Mouse (Mus musculus): Measurements from ENCODE around the gene Pdxk. TPM values are rescaled to one million over a fixed set of nuclear protein-coding genes. Genes with fewer than 3 reads are reported as not detected.

Pdxk gene
- polyA plus RNA-seq, 1 experiment from 2014 or later, result 6.8 TPM

DNA sequence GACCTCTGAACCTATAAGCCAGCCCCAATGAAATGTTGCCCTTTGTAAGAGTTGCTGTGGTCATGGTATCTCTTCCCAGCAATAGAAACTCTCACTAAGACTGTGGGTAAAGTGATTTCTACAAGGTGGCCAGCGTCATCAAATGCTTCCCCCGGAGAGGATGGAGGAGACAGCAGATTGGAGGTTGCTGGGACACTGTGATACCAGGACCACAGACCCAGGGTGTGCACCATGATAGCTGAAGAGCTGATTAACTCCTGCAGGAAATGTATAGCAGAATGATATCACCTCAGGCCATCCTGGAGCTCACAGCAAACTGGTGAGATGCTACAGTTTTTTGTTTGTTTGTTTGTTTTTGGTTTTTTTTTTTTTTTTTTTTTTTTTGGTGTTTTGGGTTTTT lies 35.0 kb downstream of the Pdxk start:
- no peak overlapping the region for H3K4me3 ChIP-seq (ENCODE audit: low read depth, low read length)
- no peak overlapping the region for H3K27ac ChIP-seq (ENCODE audit: low read depth, low read length)
- no peaks in the 10 kb centered on the region for H3K27me3 ChIP-seq (ENCODE audit: control insufficient read depth, insufficient read depth, low read length)
- 93% methylated on average over 2 of the region's 2 CpGs for WGBS
- no peaks in the 10 kb centered on the region for H3K9me3 ChIP-seq (ENCODE audit: control insufficient read depth, low read length)
- H3K4me2 ChIP-seq (replicated peaks; ENCODE audit: low read depth, low read length), result no peak overlapping the region
- ATAC-seq (ENCODE audit: low FRiP score) (no peak), DNase-seq (ENCODE audit: low spot score) (no peak)
- H3K4me1 ChIP-seq (replicated peaks; ENCODE audit: control insufficient read depth, insufficient read depth, low read length), result 0 out of 2 replicates have a peak, but pooled peaks cover 3% of the 10 kb centered on the region
- no peak overlapping the region for H3K9ac ChIP-seq (ENCODE audit: low read depth, low read length)
- H3K36me3 ChIP-seq (ENCODE audit: control insufficient read depth, insufficient read depth, low read length), result peaks cover 5% of the 10 kb centered on the region; the same call in 1 of the 2 replicates

DNA sequence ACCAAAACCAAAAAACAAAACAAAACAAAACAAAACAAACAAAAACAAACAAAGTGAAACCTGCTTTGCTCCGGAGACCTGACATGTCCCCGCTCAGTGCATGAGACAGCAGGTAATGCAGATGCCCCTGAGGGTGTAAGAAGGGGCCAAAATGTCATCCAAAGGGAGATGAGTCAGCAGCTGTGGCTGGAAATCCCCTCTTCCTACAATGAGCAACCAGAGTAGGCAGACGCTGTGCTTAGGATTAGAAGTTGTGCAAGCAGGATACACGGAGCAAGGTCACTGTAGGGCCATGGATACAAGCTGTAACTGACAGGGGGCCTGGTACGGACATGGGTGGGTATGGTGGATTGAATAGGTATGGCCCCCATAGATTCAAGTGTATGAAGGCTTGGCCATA lies 35.6 kb downstream of the Pdxk start:
- peaks cover 5% of the 10 kb centered on the region; the same call in 1 of the 2 replicates for H3K36me3 ChIP-seq (ENCODE audit: control insufficient read depth, insufficient read depth, low read length)
- no peaks in the 10 kb centered on the region for H3K9me3 ChIP-seq (ENCODE audit: control insufficient read depth, low read length)
- H3K4me2 ChIP-seq (replicated peaks; ENCODE audit: low read depth, low read length), result no peak overlapping the region
- no peak overlapping the region for H3K27ac ChIP-seq (ENCODE audit: low read depth, low read length)
- DNase-seq (ENCODE audit: low spot score) (no peak), ATAC-seq (ENCODE audit: low FRiP score) (no peak)
- H3K9ac ChIP-seq (ENCODE audit: low read depth, low read length), result no peak overlapping the region
- no peak overlapping the region for H3K4me3 ChIP-seq (ENCODE audit: low read depth, low read length)
- 94% methylated on average over 5 of the region's 5 CpGs for WGBS
- H3K27me3 ChIP-seq (ENCODE audit: control insufficient read depth, insufficient read depth, low read length), result no peaks in the 10 kb centered on the region
- 0 out of 2 replicates have a peak, but pooled peaks cover 3% of the 10 kb centered on the region for H3K4me1 ChIP-seq (replicated peaks; ENCODE audit: control insufficient read depth, insufficient read depth, low read length)

DNA sequence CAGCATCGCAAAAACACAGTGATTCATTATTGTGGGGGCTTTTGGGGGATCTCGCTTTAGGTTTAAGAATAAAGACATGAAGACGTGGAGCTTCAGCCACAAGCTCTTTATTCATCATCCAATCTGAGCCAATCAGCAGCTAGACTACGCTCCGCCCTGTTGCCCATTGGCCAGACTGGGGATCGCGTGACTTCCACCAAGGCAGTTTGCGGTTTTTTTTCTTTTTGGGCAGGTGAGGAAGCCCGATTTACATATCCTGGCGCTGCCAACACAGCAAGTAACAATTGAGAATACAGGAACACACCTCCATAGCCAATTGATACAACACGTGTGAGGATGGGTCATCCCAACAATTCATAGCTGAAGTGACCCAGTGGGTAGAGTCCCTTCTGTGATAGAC lies 36.7 kb downstream of the Pdxk start:
- H3K9me3 ChIP-seq (ENCODE audit: control insufficient read depth, low read length), result no peaks in the 10 kb centered on the region
- H3K27ac ChIP-seq (ENCODE audit: low read depth, low read length), result no peak overlapping the region
- DNase-seq (ENCODE audit: low spot score), result no peak
- no peak for ATAC-seq (ENCODE audit: low FRiP score)
- WGBS, result 92% methylated on average over 11 of the region's 11 CpGs
- H3K4me1 ChIP-seq (replicated peaks; ENCODE audit: control insufficient read depth, insufficient read depth, low read length), result 0 out of 2 replicates have a peak, but pooled peaks cover 3% of the 10 kb centered on the region
- H3K36me3 ChIP-seq (ENCODE audit: control insufficient read depth, insufficient read depth, low read length), result peaks cover 5% of the 10 kb centered on the region; the same call in 1 of the 2 replicates
- no peak overlapping the region for H3K9ac ChIP-seq (ENCODE audit: low read depth, low read length)
- H3K27me3 ChIP-seq (ENCODE audit: control insufficient read depth, insufficient read depth, low read length), result no peaks in the 10 kb centered on the region
- H3K4me3 ChIP-seq (ENCODE audit: low read depth, low read length), result no peak overlapping the region
- H3K4me2 ChIP-seq (replicated peaks; ENCODE audit: low read depth, low read length), result no peak overlapping the region

DNA sequence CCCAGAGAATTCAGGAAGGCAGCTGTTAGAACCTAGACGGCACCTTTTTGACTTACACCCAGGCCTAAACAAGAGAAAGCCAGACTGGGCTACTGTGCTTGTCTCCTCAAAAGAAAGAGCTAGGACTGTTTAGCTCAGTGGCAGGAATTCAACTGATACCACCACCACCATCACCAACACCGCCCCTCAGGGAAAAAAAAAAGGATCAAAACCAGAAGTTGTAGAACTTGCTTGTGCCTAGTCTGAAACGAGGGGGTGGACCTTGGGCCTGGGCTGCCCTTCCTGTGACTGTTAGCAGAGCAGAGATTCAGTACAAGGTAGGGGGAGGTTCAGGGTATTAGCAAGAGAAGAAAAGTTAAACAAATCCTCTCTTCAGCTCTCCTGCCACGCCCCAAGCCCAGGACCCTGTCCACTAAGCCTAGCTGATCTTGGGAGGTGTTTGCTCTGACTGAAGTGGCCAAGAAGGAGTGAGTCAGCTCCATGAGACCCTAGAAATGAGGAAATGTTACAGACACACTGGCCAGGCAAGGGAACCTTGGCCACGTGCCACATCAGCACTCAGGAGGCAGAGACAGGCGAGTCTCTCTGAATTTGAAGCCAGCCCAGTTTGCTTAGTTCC lies 38.5 kb downstream of the Pdxk start:
- Histone ChIP-seq H3K4me1 (replicated peaks; ENCODE audit: control insufficient read depth, insufficient read depth, low read length) (0 out of 2 replicates have a peak, but pooled peaks cover 3% of the 10 kb centered on the region), H3K27ac (ENCODE audit: low read depth, low read length) (no peak overlapping the region), H3K9me3 (ENCODE audit: control insufficient read depth, low read length) (no peaks in the 10 kb centered on the region), H3K36me3 (ENCODE audit: control insufficient read depth, insufficient read depth, low read length) (peaks cover 5% of the 10 kb centered on the region; the same call in 1 of the 2 replicates), H3K4me2 (replicated peaks; ENCODE audit: low read depth, low read length) (peak overlapping the region; percentile 91), H3K27me3 (ENCODE audit: control insufficient read depth, insufficient read depth, low read length) (no peaks in the 10 kb centered on the region), H3K9ac (ENCODE audit: low read depth, low read length) (peak overlapping the region; percentile 86), H3K4me3 (ENCODE audit: low read depth, low read length) (peak overlapping the region; percentile 80)
- no peak for ATAC-seq (ENCODE audit: low FRiP score)
- 53% methylated on average over 6 of the region's 6 CpGs for WGBS
- DNase-seq (ENCODE audit: low spot score), result no peak

DNA sequence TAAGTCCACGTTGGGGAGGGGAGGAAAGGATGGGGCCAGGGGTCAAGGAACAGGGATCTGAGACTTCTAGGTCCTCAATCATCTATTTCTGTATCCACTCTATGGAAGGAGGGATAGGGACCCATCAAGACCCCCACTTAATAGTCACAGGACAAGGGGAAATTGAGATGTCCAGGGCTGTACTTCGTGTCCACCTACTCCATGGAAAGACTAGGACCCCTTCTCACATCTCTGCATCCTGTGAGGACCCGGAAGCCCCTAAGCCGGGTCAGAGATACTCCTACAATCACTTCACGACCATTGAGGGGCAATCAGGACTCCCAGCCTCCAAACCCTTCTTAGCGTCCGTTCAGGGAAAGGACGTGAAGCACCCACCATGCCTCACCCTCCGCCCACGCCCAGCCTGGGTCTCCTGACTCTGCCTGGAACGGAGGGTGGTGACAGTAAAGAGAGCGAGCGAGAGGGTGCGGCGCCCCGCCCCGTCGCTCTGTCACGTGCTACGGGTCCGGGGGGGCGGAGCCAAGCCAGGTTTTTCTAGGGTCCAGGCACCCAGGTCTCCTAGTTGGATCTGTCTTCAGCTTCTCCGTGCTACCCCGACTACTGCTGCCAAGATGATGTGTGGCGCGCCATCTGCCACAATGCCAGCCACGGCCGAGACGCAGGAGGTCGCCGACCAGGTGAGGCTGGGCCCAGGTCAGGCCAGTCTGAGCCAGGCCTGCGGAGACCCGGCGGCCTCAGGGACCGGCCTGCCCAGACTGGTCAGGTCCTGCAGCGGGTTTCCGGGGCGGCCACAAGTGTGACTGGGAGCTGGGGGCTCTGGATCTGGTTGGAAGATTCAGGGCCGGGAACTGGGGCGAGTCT lies 39.4 kb downstream of the Pdxk start, which contains the start of gene Cstb:
Gene Cstb (plus strand): TSS at position 489 of the 861 bp plus-strand sequence.
- Histone ChIP-seq H3K4me1 (replicated peaks; ENCODE audit: control insufficient read depth, insufficient read depth, low read length) (0 out of 2 replicates have a peak, but pooled peaks cover 3% of the 10 kb centered on the region), H3K9ac (ENCODE audit: low read depth, low read length) (peak within 1 kb of the TSS; percentile 86), H3K27me3 (ENCODE audit: control insufficient read depth, insufficient read depth, low read length) (no peaks in the 10 kb centered on the region), H3K4me2 (replicated peaks; ENCODE audit: low read depth, low read length) (peak within 1 kb of the TSS; percentile 91), H3K9me3 (ENCODE audit: control insufficient read depth, low read length) (no peaks in the 10 kb centered on the region), H3K36me3 (ENCODE audit: control insufficient read depth, insufficient read depth, low read length) (peaks cover 5% of the 10 kb centered on the region; the same call in 1 of the 2 replicates), H3K4me3 (ENCODE audit: low read depth, low read length) (peak within 1 kb of the TSS; percentile 80), H3K27ac (ENCODE audit: low read depth, low read length) (no peak within 1 kb of the TSS)
- peak; percentile 94 for ATAC-seq (ENCODE audit: low FRiP score)
- DNase-seq (ENCODE audit: low spot score), result peak; percentile 89
- WGBS, result 2% methylated on average over 38 of the region's 40 CpGs

DNA sequence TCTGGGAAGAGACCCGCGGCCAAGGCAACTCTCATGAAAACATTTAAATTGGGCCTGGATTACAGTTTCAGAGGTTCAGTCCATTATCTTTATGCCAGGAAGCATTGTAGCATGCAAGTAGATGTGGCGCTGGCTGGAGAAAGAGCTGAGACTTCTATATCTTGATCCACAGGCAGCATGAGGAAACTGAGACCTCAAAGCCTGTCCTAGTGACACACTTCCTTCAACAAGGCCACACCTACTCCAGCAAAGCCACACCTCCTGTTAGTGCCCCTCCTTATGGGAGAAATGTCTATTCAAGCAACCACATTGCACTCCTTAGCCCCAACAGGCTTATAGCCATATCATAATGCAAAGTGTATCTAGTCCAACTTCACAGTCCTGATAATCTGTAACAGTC lies 42.2 kb downstream of the Pdxk start:
- ATAC-seq (ENCODE audit: low FRiP score), result no peak

DNA sequence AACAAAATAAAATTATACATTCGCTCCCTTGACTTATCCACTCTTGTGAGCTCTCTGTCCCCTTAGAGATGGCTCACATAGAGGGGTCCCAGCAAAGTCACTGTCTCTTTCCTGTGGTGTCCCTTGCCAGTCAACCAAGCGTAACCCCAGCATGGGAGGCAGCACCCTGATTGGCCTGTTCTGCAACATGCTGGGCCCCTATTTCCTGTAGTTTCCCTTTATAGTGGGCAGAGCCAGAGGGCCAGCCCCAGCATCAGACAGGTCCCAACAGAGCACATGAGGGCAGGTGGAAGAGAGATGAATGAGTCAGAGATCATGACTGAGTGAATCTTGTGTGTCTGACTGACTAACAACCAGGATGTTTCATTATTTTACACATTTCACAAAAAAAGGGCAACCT lies 43.8 kb downstream of the Pdxk start:
- no peak for ATAC-seq (ENCODE audit: low FRiP score)
- Histone ChIP-seq H3K4me2 (replicated peaks; ENCODE audit: low read depth, low read length) (no peak overlapping the region), H3K9ac (ENCODE audit: low read depth, low read length) (no peak overlapping the region), H3K9me3 (ENCODE audit: control insufficient read depth, low read length) (no peaks in the 10 kb centered on the region), H3K27ac (ENCODE audit: low read depth, low read length) (no peak overlapping the region), H3K27me3 (ENCODE audit: control insufficient read depth, insufficient read depth, low read length) (no peaks in the 10 kb centered on the region), H3K4me1 (replicated peaks; ENCODE audit: control insufficient read depth, insufficient read depth, low read length) (no peaks in the 10 kb centered on the region), H3K36me3 (ENCODE audit: control insufficient read depth, insufficient read depth, low read length) (no peaks in the 10 kb centered on the region), H3K4me3 (ENCODE audit: low read depth, low read length) (no peak overlapping the region)
- no peak for DNase-seq (ENCODE audit: low spot score)
- 87% methylated on average over 2 of the region's 2 CpGs for WGBS

More for the DNA sequence above, 42.2 kb downstream of the Pdxk start:
- no peak overlapping the region for H3K27ac ChIP-seq (ENCODE audit: low read depth, low read length)
- no peaks in the 10 kb centered on the region for H3K9me3 ChIP-seq (ENCODE audit: control insufficient read depth, low read length)
- no peak overlapping the region for H3K4me3 ChIP-seq (ENCODE audit: low read depth, low read length)
- no peak overlapping the region for H3K9ac ChIP-seq (ENCODE audit: low read depth, low read length)
- H3K27me3 ChIP-seq (ENCODE audit: control insufficient read depth, insufficient read depth, low read length), result no peaks in the 10 kb centered on the region
- no peak overlapping the region for H3K4me2 ChIP-seq (replicated peaks; ENCODE audit: low read depth, low read length)
- 88% methylated on average over 3 of the region's 3 CpGs for whole genome bisulfite sequencing
- 0 out of 2 replicates have a peak, but pooled peaks cover 3% of the 10 kb centered on the region for H3K4me1 ChIP-seq (replicated peaks; ENCODE audit: control insufficient read depth, insufficient read depth, low read length)
- no peaks in the 10 kb centered on the region for H3K36me3 ChIP-seq (ENCODE audit: control insufficient read depth, insufficient read depth, low read length)
- DNase-seq (ENCODE audit: low spot score), result no peak

DNA sequence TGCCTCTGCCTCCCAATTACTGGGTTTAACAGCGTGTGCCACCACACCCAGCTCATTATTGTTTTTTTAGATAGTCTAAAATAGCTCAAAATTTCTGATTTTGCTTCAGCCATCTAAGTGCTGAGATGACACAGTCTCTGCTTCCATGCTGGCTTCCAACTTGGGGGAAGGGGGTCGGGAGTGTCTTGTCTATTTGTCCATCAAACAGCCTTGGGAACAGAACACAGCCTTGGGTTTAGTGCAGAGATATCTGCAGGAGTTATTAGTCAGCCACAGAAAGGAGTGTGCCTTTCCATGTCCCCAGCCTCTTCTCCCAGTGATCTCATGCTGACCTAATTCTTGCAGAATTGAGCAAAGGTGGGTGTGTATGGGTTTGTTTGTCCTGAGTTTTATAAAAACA lies 46.0 kb downstream of the Pdxk start:
- DNase-seq (ENCODE audit: low spot score) (no peak), ATAC-seq (ENCODE audit: low FRiP score) (no peak)
- no peak overlapping the region for H3K9ac ChIP-seq (ENCODE audit: low read depth, low read length)
- no peaks in the 10 kb centered on the region for H3K27me3 ChIP-seq (ENCODE audit: control insufficient read depth, insufficient read depth, low read length)
- H3K4me3 ChIP-seq (ENCODE audit: low read depth, low read length), result no peak overlapping the region
- H3K9me3 ChIP-seq (ENCODE audit: control insufficient read depth, low read length), result no peaks in the 10 kb centered on the region
- H3K4me2 ChIP-seq (replicated peaks; ENCODE audit: low read depth, low read length), result no peak overlapping the region
- WGBS, result 93% methylated on average over 2 of the region's 2 CpGs
- H3K36me3 ChIP-seq (ENCODE audit: control insufficient read depth, insufficient read depth, low read length), result no peaks in the 10 kb centered on the region
- no peak overlapping the region for H3K27ac ChIP-seq (ENCODE audit: low read depth, low read length)
- H3K4me1 ChIP-seq (replicated peaks; ENCODE audit: control insufficient read depth, insufficient read depth, low read length), result no peaks in the 10 kb centered on the region
